Mouse (Mus musculus) small intestine, adult 2 months (tissue): ENCODE data around the gene Mllt11. TPM values are rescaled to one million over a fixed set of nuclear protein-coding genes. Genes with fewer than 3 reads are reported as not detected.

Experiments used
- H3K27ac ChIP-seq: fragments of 200-500 bp; 2 replicates; pipeline ENCODE4 v1.5.1; 2012; ENCODE audit warnings: low read depth, low read length, control low read depth, inconsistent platforms; ENCODE audit not compliant: insufficient read depth
- H3K27me3 ChIP-seq: fragments of 200-500 bp; 2 replicates; pipeline ENCODE4 v1.6.1; 2012; ENCODE audit warnings: mild to moderate bottlenecking, moderate library complexity, low read length, inconsistent platforms; ENCODE audit not compliant: control insufficient read depth, insufficient read depth
- H3K36me3 ChIP-seq: fragments of 200-500 bp; 2 replicates; pipeline ENCODE4 v1.6.1; 2012; ENCODE audit warnings: mild to moderate bottlenecking, low read length, control low read depth, inconsistent platforms; ENCODE audit not compliant: control insufficient read depth, insufficient read depth
- H3K4me1 ChIP-seq: fragments of 200-500 bp; 2 replicates; pipeline ENCODE4 v1.6.1; 2012; ENCODE audit warnings: low read length, inconsistent platforms, mixed read lengths; ENCODE audit not compliant: control insufficient read depth, insufficient read depth, insufficient read length
- H3K4me3 ChIP-seq: fragments of 200-500 bp; 2 replicates; pipeline ENCODE4 v1.5.1; 2012; ENCODE audit warnings: low read depth, mild to moderate bottlenecking, control low read depth, inconsistent platforms, low read length, moderate library complexity
- CTCF ChIP-seq: fragments of 200-500 bp; IDR thresholded peaks from 2 replicates; pipeline ENCODE4 v1.5.1; 2012; ENCODE audit warnings: low read depth, mild to moderate bottlenecking, control low read depth, inconsistent platforms, low read length, moderate library complexity, mixed read lengths; ENCODE audit not compliant: insufficient replicate concordance, insufficient read length; ENCODE audit errors: extremely low read depth
- POLR2A ChIP-seq: fragments of 200-500 bp; IDR thresholded peaks from 2 replicates; pipeline ENCODE4 v1.6.1; 2012; ENCODE audit warnings: low read depth, mild to moderate bottlenecking, control low read depth, inconsistent platforms, low read length, moderate library complexity
- WGBS: fragments of 180-500 bp; shearing (Covaris S2); methylation state at CpG from one replicate; pipeline ENCODE4 v1.1.7; 2018; 5-methylcytosine and 5-hydroxymethylcytosine counted together
- polyA plus RNA-seq: library from polyadenylated mRNA; depleted of rRNA; stranded (reverse); fragments of >200 nt; gene quantifications from 2 replicates; pipeline ENCODE4 v1.2.3, GENCODE M21; 2012

Gene Mllt11
- polyA plus RNA-seq, 1 experiment = 13.1 TPM

DNA sequence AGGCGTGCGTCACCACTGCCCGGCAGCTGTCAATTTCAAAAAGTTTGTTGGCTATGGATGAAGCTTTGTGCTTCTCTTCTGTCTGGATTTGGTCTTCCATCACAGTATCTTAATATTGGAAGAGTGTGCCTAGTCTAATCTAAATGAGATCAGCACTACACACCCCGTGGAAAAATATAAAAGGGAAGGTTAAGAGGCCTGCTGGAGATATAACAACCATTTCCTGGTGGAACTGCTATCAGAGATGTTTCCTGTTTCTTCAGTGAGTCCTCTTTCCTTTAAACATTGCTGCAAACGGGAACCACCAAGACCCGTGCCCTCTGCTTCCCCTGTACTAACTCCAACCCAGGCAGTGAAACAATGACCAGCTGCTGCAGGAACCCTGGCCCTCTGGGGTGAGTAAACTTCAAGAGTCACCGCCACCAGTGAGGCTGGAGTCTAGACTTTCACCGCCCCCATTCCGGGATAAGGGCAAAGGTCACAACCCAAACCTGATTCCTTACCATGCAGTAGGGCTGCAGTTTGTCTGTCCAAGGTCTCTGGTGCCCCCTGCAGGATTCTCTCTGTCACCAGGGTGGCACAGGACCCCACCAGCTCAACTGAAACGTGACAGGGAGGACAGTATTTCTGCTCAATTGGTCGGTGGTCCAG, 31.2 kb upstream of the Mllt11 start:
- no peaks in the 10 kb centered on the region for H3K27me3 ChIP-seq
- no peak overlapping the region; the same call in 1 of the 2 replicates for H3K4me3 ChIP-seq
- peaks cover 21% of the 10 kb centered on the region for H3K36me3 ChIP-seq
- peak overlapping the region; percentile 25; the same call in 1 of the 2 replicates for H3K27ac ChIP-seq
- 32% methylated on average over 11 of the region's 11 CpGs for WGBS
- TF ChIP-seq POLR2A (no peak), CTCF (peak; percentile 81; the same call in 1 of the 2 replicates)
- peaks cover 5% of the 10 kb centered on the region for H3K4me1 ChIP-seq

DNA sequence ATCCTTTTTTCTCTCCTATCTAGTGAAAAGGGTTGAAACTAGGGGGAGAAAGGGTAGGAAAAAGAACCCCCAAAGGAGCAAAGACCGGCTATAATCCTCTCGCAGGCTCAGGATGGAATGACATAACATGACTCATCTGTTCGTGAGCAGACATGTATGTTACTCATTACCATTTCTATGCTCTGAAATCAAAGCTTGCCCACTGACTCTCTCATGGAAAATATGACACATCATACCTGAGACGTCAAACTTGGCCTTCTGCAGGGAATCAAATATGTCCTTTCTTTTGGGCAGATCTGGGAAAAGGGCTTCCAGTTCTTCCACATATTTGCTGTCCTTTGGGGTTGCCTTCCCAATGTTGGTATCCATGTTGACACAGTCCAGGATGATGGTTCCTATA, 30.0 kb upstream of the Mllt11 start:
- Histone ChIP-seq H3K27ac (no peak overlapping the region), H3K36me3 (peaks cover 25% of the 10 kb centered on the region), H3K4me3 (no peak overlapping the region), H3K4me1 (peaks cover 2% of the 10 kb centered on the region), H3K27me3 (no peaks in the 10 kb centered on the region)
- no peak for TF ChIP-seq POLR2A
- TF ChIP-seq CTCF = no peak
- WGBS = 91% methylated on average over 4 of the region's 4 CpGs

- H3K36me3 ChIP-seq = peaks cover 28% of the 10 kb centered on the region
- WGBS = 85% methylated on average over 5 of the region's 5 CpGs
- H3K4me3 ChIP-seq = no peak overlapping the region
- no peak for TF ChIP-seq CTCF
- TF ChIP-seq POLR2A = no peak
- no peak overlapping the region for H3K27ac ChIP-seq
- no peaks in the 10 kb centered on the region for H3K4me1 ChIP-seq
- H3K27me3 ChIP-seq = no peaks in the 10 kb centered on the region
Measured at GRCm38 (mm10) chr3:95256931-95257330, 25.0 kb upstream of the Mllt11 start.

- Histone ChIP-seq H3K4me1 (no peaks in the 10 kb centered on the region), H3K27ac (no peak within 1 kb of the TSS), H3K4me3 (no peak within 1 kb of the TSS), H3K36me3 (peaks cover 9% of the 10 kb centered on the region; the same call in 1 of the 2 replicates), H3K27me3 (no peaks in the 10 kb centered on the region)
- WGBS = 42% methylated on average over 7 of the region's 7 CpGs
- no peak for TF ChIP-seq POLR2A
- no peak for TF ChIP-seq CTCF
Measured at GRCm38 (mm10) chr3:95250783-95251424, 18.9 kb upstream of the Mllt11 start, which contains the start of gene Bnipl. Gene Bnipl (minus strand): TSS chr3:95251193.

DNA sequence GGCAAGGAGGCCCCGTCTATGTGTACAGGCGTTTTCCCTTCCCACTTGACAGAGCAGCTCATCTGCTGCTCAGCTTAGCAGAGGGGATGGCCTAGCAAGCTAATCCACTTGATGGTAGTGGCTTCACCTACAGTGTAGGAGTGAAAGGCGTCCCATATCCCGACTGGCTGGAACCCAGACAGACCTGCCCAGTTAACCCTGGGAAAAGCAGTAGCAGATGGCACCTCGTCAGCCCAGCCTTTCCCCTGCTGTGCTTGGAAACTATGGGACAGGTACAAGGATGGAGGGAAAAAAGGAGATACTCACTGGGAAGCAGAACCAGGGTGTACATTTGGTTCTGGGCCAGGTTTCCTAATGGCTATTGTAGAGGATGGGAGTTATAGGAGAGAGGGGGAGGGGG, 18.4 kb upstream of the Mllt11 start:
- H3K27ac ChIP-seq = no peak overlapping the region
- no peak overlapping the region for H3K4me3 ChIP-seq
- TF ChIP-seq POLR2A (no peak), CTCF (no peak)
- H3K4me1 ChIP-seq = no peaks in the 10 kb centered on the region
- H3K36me3 ChIP-seq = peaks cover 8% of the 10 kb centered on the region; the same call in 1 of the 2 replicates
- WGBS = 82% methylated on average over 5 of the region's 5 CpGs
- no peaks in the 10 kb centered on the region for H3K27me3 ChIP-seq

GRCm38 (mm10) chr3:95247660-95248336, 15.8 kb upstream of the Mllt11 start:
- WGBS = 42% methylated on average over 1 of the region's 1 CpGs
- TF ChIP-seq POLR2A = no peak
- TF ChIP-seq CTCF = no peak
- no peaks in the 10 kb centered on the region for H3K4me1 ChIP-seq
- H3K27ac ChIP-seq = no peak overlapping the region
- H3K27me3 ChIP-seq = no peaks in the 10 kb centered on the region
- no peak overlapping the region for H3K4me3 ChIP-seq
- H3K36me3 ChIP-seq = no peaks in the 10 kb centered on the region
